Mouse (Mus musculus) stomach, postnatal 0 days (tissue): ENCODE results near the gene Hadhb. TPM values are rescaled to one million over a fixed set of nuclear protein-coding genes. Genes with fewer than 3 reads are reported as not detected.

Source experiments
- ATAC-seq: fragments of 200-750 bp; cut with Nextera tagmentation; 2 replicates; pipeline ENCODE4 v1.8.0; 2017; ENCODE audit not compliant: low FRiP score, low TSS enrichment
- DNase-seq: peaks from one replicate; pipeline ENCODE4 v3.0.0-alpha.2; 2016; ENCODE audit warnings: low spot score
- H3K27ac ChIP-seq: fragments of 300-500 bp; sonication (generic); replicated peaks from 2 replicates; pipeline ENCODE4 v1.5.1; 2014; ENCODE audit warnings: mild to moderate bottlenecking, control low read depth
- H3K27me3 ChIP-seq: fragments of 300-500 bp; sonication (generic); 2 replicates; pipeline ENCODE4 v1.6.1; 2014; ENCODE audit warnings: low read length; ENCODE audit not compliant: control insufficient read depth, insufficient read depth
- H3K36me3 ChIP-seq: fragments of 300-500 bp; sonication (generic); 2 replicates; pipeline ENCODE4 v1.6.1; 2014; ENCODE audit warnings: low read length, mixed read lengths; ENCODE audit not compliant: control insufficient read depth, insufficient read depth
- H3K4me1 ChIP-seq: fragments of 300-500 bp; sonication (generic); replicated peaks from 2 replicates; pipeline ENCODE4 v1.6.1; 2014; ENCODE audit warnings: antibody characterized with exemption; ENCODE audit not compliant: control insufficient read depth, insufficient read depth
- H3K4me2 ChIP-seq: fragments of 300-500 bp; sonication (generic); replicated peaks from 2 replicates; pipeline ENCODE4 v1.6.1; 2014; ENCODE audit warnings: low read depth, mild to moderate bottlenecking, control low read depth, moderate library complexity
- H3K4me3 ChIP-seq: fragments of 300-500 bp; sonication (generic); 2 replicates; pipeline ENCODE4 v1.5.1; 2014; ENCODE audit warnings: low read depth, low read length, control low read depth
- H3K9ac ChIP-seq: fragments of 300-500 bp; sonication (generic); 2 replicates; pipeline ENCODE4 v1.6.1; 2014; ENCODE audit warnings: mild to moderate bottlenecking, low read length, control low read depth, mixed read lengths
- H3K9me3 ChIP-seq: fragments of 300-500 bp; sonication (generic); 2 replicates; pipeline ENCODE4 v1.6.1; 2016; ENCODE audit warnings: low read length; ENCODE audit not compliant: control insufficient read depth
- CTCF ChIP-seq: IDR thresholded peaks from 2 replicates; pipeline ENCODE4 v1.5.1; 2016; ENCODE audit warnings: antibody characterized with exemption, low read depth, mild to moderate bottlenecking, moderate library complexity
- EP300 ChIP-seq: optimal IDR thresholded peaks from 2 replicates; pipeline ENCODE3; 2016; ENCODE audit warnings: antibody characterized with exemption
- WGBS: fragments of 180-500 bp; shearing (Covaris S2); extraction: QIAGEN DNeasy Blood & Tissue Kit; methylation state at CpG from one replicate; pipeline ENCODE4 v1.1.7; 2014; 5-methylcytosine and 5-hydroxymethylcytosine counted together
- polyA plus RNA-seq: library from polyadenylated mRNA; unstranded; fragments of >200 nt; fragmentation: Nextera tagmentation; extraction: Ambion mirVana; gene quantifications from 2 replicates; pipeline ENCODE4 v1.2.1, GENCODE M21; 2015

The Hadhb gene
- polyA plus RNA-seq, 1 experiment from 2014 or later, result 350 TPM

GRCm38 (mm10) chr5:30159601-30160000 is 4.6 kb downstream of the Hadhb start:
- WGBS, result 82% methylated on average over 6 of the region's 6 CpGs
- no peak overlapping the region for H3K4me3 ChIP-seq
- TF ChIP-seq EP300 (no peak), CTCF (no peak)
- H3K27me3 ChIP-seq, result no peaks in the 10 kb centered on the region
- ATAC-seq, result no peak
- H3K4me2 ChIP-seq, result no peak overlapping the region
- DNase-seq, result no peak
- no peaks in the 10 kb centered on the region for H3K4me1 ChIP-seq
- H3K36me3 ChIP-seq, result no peaks in the 10 kb centered on the region
- H3K9ac ChIP-seq, result no peak overlapping the region
- no peak overlapping the region for H3K27ac ChIP-seq
- H3K9me3 ChIP-seq, result no peaks in the 10 kb centered on the region

GRCm38 (mm10) chr5:30161836-30162235 is 6.8 kb downstream of the Hadhb start:
- no peak overlapping the region for H3K27ac ChIP-seq
- TF ChIP-seq EP300, result no peak
- no peak for TF ChIP-seq CTCF
- H3K4me1 ChIP-seq, result no peaks in the 10 kb centered on the region
- H3K4me2 ChIP-seq, result no peak overlapping the region
- H3K9ac ChIP-seq, result no peak overlapping the region
- ATAC-seq (no peak), DNase-seq (no peak)
- H3K9me3 ChIP-seq, result no peaks in the 10 kb centered on the region
- H3K4me3 ChIP-seq, result no peak overlapping the region
- no peaks in the 10 kb centered on the region for H3K36me3 ChIP-seq
- no peaks in the 10 kb centered on the region for H3K27me3 ChIP-seq
- 79% methylated on average over 1 of the region's 1 CpGs for WGBS

GRCm38 (mm10) chr5:30162339-30162738 is 7.3 kb downstream of the Hadhb start:
- no peak overlapping the region for H3K4me2 ChIP-seq
- no peaks in the 10 kb centered on the region for H3K9me3 ChIP-seq
- DNase-seq, result no peak
- no peaks in the 10 kb centered on the region for H3K27me3 ChIP-seq
- H3K36me3 ChIP-seq, result no peaks in the 10 kb centered on the region
- WGBS, result 76% methylated on average over 6 of the region's 6 CpGs
- no peaks in the 10 kb centered on the region for H3K4me1 ChIP-seq
- no peak overlapping the region for H3K27ac ChIP-seq
- no peak for TF ChIP-seq CTCF
- no peak for TF ChIP-seq EP300
- ATAC-seq, result no peak
- no peak overlapping the region for H3K4me3 ChIP-seq
- no peak overlapping the region for H3K9ac ChIP-seq

- no peak for ATAC-seq
- Histone ChIP-seq H3K9me3 (no peaks in the 10 kb centered on the region), H3K4me1 (no peaks in the 10 kb centered on the region), H3K36me3 (0 out of 2 replicates have a peak, but pooled peaks cover 3% of the 10 kb centered on the region), H3K4me2 (no peak overlapping the region), H3K27me3 (no peaks in the 10 kb centered on the region), H3K9ac (no peak overlapping the region), H3K4me3 (no peak overlapping the region), H3K27ac (0 out of 2 replicates have a peak overlapping the region, but pooled peaks have one; percentile 18)
- no peak for TF ChIP-seq CTCF
- TF ChIP-seq EP300, result no peak
- 58% methylated on average over 5 of the region's 5 CpGs for WGBS
- no peak for DNase-seq
Measured at GRCm38 (mm10) chr5:30165234-30165946, 10.3 kb downstream of the Hadhb start.

GRCm38 (mm10) chr5:30170303-30170940 is 15.4 kb downstream of the Hadhb start:
- peak overlapping the region; percentile 49 for H3K27ac ChIP-seq
- WGBS, result 63% methylated on average over 5 of the region's 5 CpGs
- no peak for DNase-seq

GRCm38 (mm10) chr5:30172115-30172514 is 17.1 kb downstream of the Hadhb start:
- TF ChIP-seq CTCF, result no peak
- no peak for TF ChIP-seq EP300
- DNase-seq, result no peak
- Histone ChIP-seq H3K36me3 (peaks cover 8% of the 10 kb centered on the region; the same call in 1 of the 2 replicates), H3K4me3 (no peak overlapping the region), H3K4me2 (no peak overlapping the region), H3K27ac (peak overlapping the region; percentile 31; the same call in 1 of the 2 replicates), H3K4me1 (no peaks in the 10 kb centered on the region), H3K9me3 (no peaks in the 10 kb centered on the region), H3K9ac (no peak overlapping the region), H3K27me3 (no peaks in the 10 kb centered on the region)
- ATAC-seq, result peak; percentile 81

More at GRCm38 (mm10) chr5:30170303-30170940, 15.4 kb downstream of the Hadhb start:
- Histone ChIP-seq H3K9ac (no peak overlapping the region), H3K36me3 (peaks cover 6% of the 10 kb centered on the region; the same call in 1 of the 2 replicates), H3K4me3 (no peak overlapping the region), H3K27me3 (no peaks in the 10 kb centered on the region), H3K4me2 (no peak overlapping the region), H3K9me3 (no peaks in the 10 kb centered on the region), H3K4me1 (no peaks in the 10 kb centered on the region)
- TF ChIP-seq CTCF, result no peak
- peak; percentile 69 for TF ChIP-seq EP300
- peak; percentile 63 for ATAC-seq
